Mouse (Mus musculus): Measurements from ENCODE around the gene Epo. TPM values are rescaled to one million over a fixed set of nuclear protein-coding genes. Genes with fewer than 3 reads are reported as not detected.

Epo gene
- polyA plus RNA-seq, 1 experiment from 2014 or later, result not detected

DNA sequence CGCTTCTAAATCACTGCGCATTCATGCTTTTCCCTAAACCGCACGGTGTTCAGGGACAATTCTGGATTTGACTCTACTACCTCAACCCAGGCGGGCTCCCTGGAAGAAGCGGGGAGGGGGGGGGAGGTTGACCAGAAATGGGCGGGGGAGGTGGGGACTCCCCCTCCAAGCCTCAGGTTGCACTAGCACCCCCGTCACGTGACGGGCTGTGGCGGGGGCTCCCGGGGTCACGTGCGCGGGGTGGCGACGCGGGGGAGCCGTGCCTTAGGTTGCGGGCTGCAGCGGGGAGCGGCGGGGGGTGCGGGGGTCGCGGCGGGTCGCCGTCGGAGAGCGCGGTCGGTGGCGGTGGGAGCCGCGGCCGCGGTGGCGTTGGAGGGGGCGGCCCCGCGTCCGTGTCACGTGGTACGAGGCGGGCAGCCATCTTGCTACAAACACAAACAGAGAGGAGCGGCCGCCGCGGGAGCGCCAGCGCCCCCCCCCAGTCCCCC lies 23.0 kb downstream of the Epo start:
- H3K9ac ChIP-seq (ENCODE audit: low read depth, low read length), result peak overlapping the region; percentile 100
- H3K36me3 ChIP-seq (ENCODE audit: insufficient read depth, low read length), result no peaks in the 10 kb centered on the region
- ATAC-seq (replicated peaks; ENCODE audit: low FRiP score, low read depth) (peak; percentile 74), DNase-seq (ENCODE audit: low spot score) (peak; percentile 86)
- peak overlapping the region; percentile 98 for H3K4me3 ChIP-seq (replicated peaks; ENCODE audit: low read depth, low read length)
- WGBS, result 2% methylated on average over 39 of the region's 52 CpGs
- H3K4me1 ChIP-seq (replicated peaks; ENCODE audit: insufficient read depth, low read length), result peaks cover 7% of the 10 kb centered on the region; the same call in 1 of the 2 replicates
- H3K27ac ChIP-seq, result peak overlapping the region; percentile 93
- H3K4me2 ChIP-seq (ENCODE audit: low read length), result peak overlapping the region; percentile 94
- TF ChIP-seq CTCF (IDR thresholded peaks at IDR 0.05; ENCODE audit: low read depth), result no peak
- no peaks in the 10 kb centered on the region for H3K9me3 ChIP-seq (replicated peaks; ENCODE audit: low read length)
- no peaks in the 10 kb centered on the region for H3K27me3 ChIP-seq (ENCODE audit: insufficient read depth, low read length)

- H3K27ac ChIP-seq, result no peak overlapping the region
- no peak overlapping the region for H3K4me2 ChIP-seq (ENCODE audit: low read length)
- ATAC-seq (replicated peaks; ENCODE audit: low FRiP score, low read depth) (no peak), DNase-seq (ENCODE audit: low spot score) (no peak)
- peak; percentile 36; the same call in 1 of the 2 replicates for TF ChIP-seq CTCF (IDR thresholded peaks at IDR 0.05; ENCODE audit: low read depth)
- H3K4me1 ChIP-seq (replicated peaks; ENCODE audit: insufficient read depth, low read length), result peaks cover 10% of the 10 kb centered on the region; the same call in 1 of the 2 replicates
- H3K9ac ChIP-seq (ENCODE audit: low read depth, low read length), result no peak overlapping the region
- H3K9me3 ChIP-seq (replicated peaks; ENCODE audit: low read length), result no peaks in the 10 kb centered on the region
- no peaks in the 10 kb centered on the region for H3K36me3 ChIP-seq (ENCODE audit: insufficient read depth, low read length)
- H3K27me3 ChIP-seq (ENCODE audit: insufficient read depth, low read length), result no peaks in the 10 kb centered on the region
- no peak overlapping the region for H3K4me3 ChIP-seq (replicated peaks; ENCODE audit: low read depth, low read length)
- WGBS, result 76% methylated on average over 6 of the region's 6 CpGs
Measured at GRCm38 (mm10) chr5:137504041-137504440, 29.0 kb downstream of the Epo start.

DNA sequence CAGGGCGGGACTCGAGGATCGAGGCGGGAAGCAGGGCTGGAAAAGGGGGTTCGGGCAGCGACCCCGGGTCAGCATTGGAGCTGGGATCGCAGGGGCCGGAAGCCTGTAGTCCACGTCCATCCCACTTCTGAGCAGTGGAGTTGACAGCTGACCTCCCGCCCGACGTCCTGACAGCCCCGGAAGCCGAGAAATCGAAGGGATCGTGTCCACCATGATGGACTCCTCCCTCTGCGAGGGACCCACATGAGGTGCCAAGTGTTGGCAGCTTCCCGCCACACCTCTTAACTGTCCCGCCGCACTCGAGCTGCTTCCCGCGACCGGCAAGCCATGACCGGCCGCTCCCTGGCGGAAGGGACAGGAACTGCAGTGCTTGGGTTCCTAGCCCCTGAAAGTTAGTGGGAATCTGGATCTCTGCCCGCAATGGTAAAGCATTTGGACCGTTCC lies 30.4 kb downstream of the Epo start:
- peak; percentile 88 for ATAC-seq (replicated peaks; ENCODE audit: low FRiP score, low read depth)
- under 1% methylated on average over 30 of the region's 30 CpGs for WGBS
- Histone ChIP-seq H3K9ac (ENCODE audit: low read depth, low read length) (peak overlapping the region; percentile 49), H3K4me2 (ENCODE audit: low read length) (peak overlapping the region; percentile 56), H3K36me3 (ENCODE audit: insufficient read depth, low read length) (no peaks in the 10 kb centered on the region), H3K27ac (peak overlapping the region; percentile 95), H3K4me1 (replicated peaks; ENCODE audit: insufficient read depth, low read length) (peaks cover 10% of the 10 kb centered on the region; the same call in 1 of the 2 replicates), H3K27me3 (ENCODE audit: insufficient read depth, low read length) (no peaks in the 10 kb centered on the region), H3K4me3 (replicated peaks; ENCODE audit: low read depth, low read length) (peak overlapping the region; percentile 51), H3K9me3 (replicated peaks; ENCODE audit: low read length) (no peaks in the 10 kb centered on the region)
- peak; percentile 94 for TF ChIP-seq CTCF (IDR thresholded peaks at IDR 0.05; ENCODE audit: low read depth)
- peak; percentile 97 for DNase-seq (ENCODE audit: low spot score)

DNA sequence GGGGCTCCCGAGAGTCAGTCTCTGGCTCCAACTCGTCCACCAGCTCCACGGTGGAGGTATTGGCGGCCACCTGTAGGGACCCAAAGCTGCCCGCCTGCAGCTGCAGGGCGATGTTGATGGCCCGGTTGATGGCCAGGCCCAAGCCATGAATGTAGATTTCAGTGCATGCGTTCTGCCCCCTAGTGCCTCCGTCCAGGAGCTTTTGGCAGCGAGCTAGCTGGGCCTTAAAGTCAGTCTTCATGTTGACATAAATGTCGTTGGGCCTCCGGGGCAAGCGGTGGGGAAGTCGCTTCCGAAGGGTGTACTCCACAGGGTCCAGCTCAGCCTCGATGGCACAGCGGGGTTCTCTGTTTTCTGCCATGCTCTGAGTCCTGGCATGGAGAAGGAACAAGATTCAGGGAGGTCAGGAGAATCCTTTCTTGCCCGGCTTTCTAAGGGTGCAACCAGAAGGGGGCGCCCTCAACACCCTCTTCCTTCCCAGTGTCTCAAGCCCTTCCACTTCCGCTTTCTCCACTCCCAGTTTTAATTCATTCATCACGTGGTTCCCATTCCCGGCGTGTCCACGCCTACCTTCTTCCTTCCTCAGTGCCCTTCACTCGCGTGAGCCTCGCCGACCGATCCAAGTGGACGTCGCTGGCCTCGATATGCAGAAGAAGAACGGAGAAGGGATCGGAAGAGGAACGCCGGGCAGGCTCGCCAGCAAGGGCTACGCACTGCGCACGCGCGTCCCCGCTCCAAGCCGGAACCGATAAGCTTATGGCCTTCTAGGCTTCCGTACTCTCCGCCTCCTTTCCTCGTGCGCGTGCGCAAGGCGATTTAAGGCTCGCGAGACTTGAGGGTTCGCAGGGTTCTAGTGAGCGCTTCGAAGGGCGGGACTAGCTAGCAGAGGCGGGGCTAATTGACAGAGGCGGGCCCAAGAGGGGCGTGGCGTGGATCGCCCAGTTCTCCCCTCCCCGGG lies 31.1 kb downstream of the Epo start, which contains the start of gene Pop7:
Pop7 (minus strand) TSS at position 810 of the 958 bp plus-strand sequence.
- DNase-seq (ENCODE audit: low spot score), result peak; percentile 99
- peak within 1 kb of the TSS; percentile 56 for H3K4me2 ChIP-seq (ENCODE audit: low read length)
- peak within 1 kb of the TSS; percentile 95 for H3K27ac ChIP-seq
- H3K36me3 ChIP-seq (ENCODE audit: insufficient read depth, low read length), result no peaks in the 10 kb centered on the region
- peak within 1 kb of the TSS; percentile 76 for H3K9ac ChIP-seq (ENCODE audit: low read depth, low read length)
- 3% methylated on average over 63 of the region's 64 CpGs for WGBS
- peaks cover 10% of the 10 kb centered on the region; the same call in 1 of the 2 replicates for H3K4me1 ChIP-seq (replicated peaks; ENCODE audit: insufficient read depth, low read length)
- no peaks in the 10 kb centered on the region for H3K9me3 ChIP-seq (replicated peaks; ENCODE audit: low read length)
- peak; percentile 85 for TF ChIP-seq CTCF (IDR thresholded peaks at IDR 0.05; ENCODE audit: low read depth)
- peak within 1 kb of the TSS; percentile 51 for H3K4me3 ChIP-seq (replicated peaks; ENCODE audit: low read depth, low read length)
- peak; percentile 94 for ATAC-seq (replicated peaks; ENCODE audit: low FRiP score, low read depth)
- no peaks in the 10 kb centered on the region for H3K27me3 ChIP-seq (ENCODE audit: insufficient read depth, low read length)

GRCm38 (mm10) chr5:137500186-137500585 lies 32.9 kb downstream of the Epo start:
- DNase-seq (ENCODE audit: low spot score) (no peak), ATAC-seq (replicated peaks; ENCODE audit: low FRiP score, low read depth) (no peak)
- Histone ChIP-seq H3K27ac (no peak overlapping the region), H3K4me1 (replicated peaks; ENCODE audit: insufficient read depth, low read length) (peaks cover 10% of the 10 kb centered on the region; the same call in 1 of the 2 replicates), H3K27me3 (ENCODE audit: insufficient read depth, low read length) (no peaks in the 10 kb centered on the region), H3K4me2 (ENCODE audit: low read length) (no peak overlapping the region), H3K9ac (ENCODE audit: low read depth, low read length) (no peak overlapping the region), H3K9me3 (replicated peaks; ENCODE audit: low read length) (no peaks in the 10 kb centered on the region), H3K36me3 (ENCODE audit: insufficient read depth, low read length) (no peaks in the 10 kb centered on the region), H3K4me3 (replicated peaks; ENCODE audit: low read depth, low read length) (no peak overlapping the region)
- no peak for TF ChIP-seq CTCF (IDR thresholded peaks at IDR 0.05; ENCODE audit: low read depth)
- WGBS, result 88% methylated on average over 7 of the region's 7 CpGs

DNA sequence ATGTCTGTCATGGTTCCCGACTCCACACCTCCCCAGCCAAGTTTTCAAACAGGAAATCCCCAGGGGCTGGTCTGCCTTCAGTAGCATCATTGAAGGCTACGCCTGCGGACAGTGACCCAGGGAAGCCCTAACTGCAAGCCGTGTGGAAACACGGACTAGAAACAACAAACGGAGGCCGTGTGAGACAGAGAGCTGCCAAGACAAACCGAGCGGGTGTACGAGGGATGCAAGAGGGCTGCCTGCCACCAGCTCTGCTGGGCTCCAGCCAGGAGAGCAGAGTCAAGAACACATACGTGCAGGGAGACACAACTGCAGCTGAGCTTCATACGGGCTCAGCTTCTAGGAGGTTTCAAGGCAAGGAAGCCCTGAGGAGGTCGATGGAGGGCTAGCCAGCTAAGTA lies 39.2 kb downstream of the Epo start:
- H3K9me3 ChIP-seq (replicated peaks; ENCODE audit: low read length), result no peaks in the 10 kb centered on the region
- WGBS, result 38% methylated on average over 13 of the region's 13 CpGs
- peak overlapping the region; percentile 8; the same call in 1 of the 2 replicates for H3K9ac ChIP-seq (ENCODE audit: low read depth, low read length)
- H3K4me1 ChIP-seq (replicated peaks; ENCODE audit: insufficient read depth, low read length), result no peaks in the 10 kb centered on the region
- DNase-seq (ENCODE audit: low spot score) (no peak), ATAC-seq (replicated peaks; ENCODE audit: low FRiP score, low read depth) (no peak)
- no peaks in the 10 kb centered on the region for H3K36me3 ChIP-seq (ENCODE audit: insufficient read depth, low read length)
- no peak overlapping the region for H3K4me2 ChIP-seq (ENCODE audit: low read length)
- no peaks in the 10 kb centered on the region for H3K27me3 ChIP-seq (ENCODE audit: insufficient read depth, low read length)
- H3K4me3 ChIP-seq (replicated peaks; ENCODE audit: low read depth, low read length), result no peak overlapping the region
- TF ChIP-seq CTCF (IDR thresholded peaks at IDR 0.05; ENCODE audit: low read depth), result no peak
- no peak overlapping the region for H3K27ac ChIP-seq
